Mouse (Mus musculus): ENCODE data around the gene Adgrf1. TPM values are rescaled to one million over a fixed set of nuclear protein-coding genes. Genes with fewer than 3 reads are reported as not detected.
A peak's percentile ranks its signal among the peaks of the same experiment; 100 is the strongest.

Adgrf1 gene
- polyA plus RNA-seq, 1 experiment = not detected

GRCm38 (mm10) chr17:43279671-43280070 is 9.5 kb downstream of the Adgrf1 start:
- Histone ChIP-seq H3K27me3 (ENCODE audit: control insufficient read depth, insufficient read depth, insufficient read length) (no peaks in the 10 kb centered on the region), H3K36me3 (ENCODE audit: control insufficient read depth, insufficient read depth) (no peaks in the 10 kb centered on the region), H3ac (ENCODE audit: control insufficient read depth, insufficient read length) (no peak overlapping the region), H3K4me3 (no peak overlapping the region), H3K4me2 (ENCODE audit: low read depth) (no peak overlapping the region), H3K79me2 (ENCODE audit: control insufficient read depth, insufficient read depth) (no peaks in the 10 kb centered on the region)
- TF ChIP-seq MAX (IDR thresholded peaks at IDR 0.05; ENCODE audit: low read depth) = no peak
- no peak for TF ChIP-seq USF1 (IDR thresholded peaks at IDR 0.05; ENCODE audit: low read depth)
- no peak for TF ChIP-seq POLR2AphosphoS2 (IDR thresholded peaks at IDR 0.05; ENCODE audit: insufficient read length, low read depth)
- no peak for TF ChIP-seq E2F4 (IDR thresholded peaks at IDR 0.05; ENCODE audit: insufficient read depth)
- no peak for TF ChIP-seq TCF3 (IDR thresholded peaks at IDR 0.05; ENCODE audit: insufficient read length, low read depth)
- no peak for TF ChIP-seq TCF12 (IDR thresholded peaks at IDR 0.05; ENCODE audit: insufficient read depth, poor library complexity, severe bottlenecking)
- TF ChIP-seq CEBPB (IDR thresholded peaks at IDR 0.05; ENCODE audit: insufficient read depth, poor library complexity, severe bottlenecking) = no peak
- TF ChIP-seq MYOD1 (IDR thresholded peaks at IDR 0.05; ENCODE audit: control insufficient read depth in 1 of 3, insufficient read length in 2 of 3, low read depth in 2 of 3) = no peak
- no peak for TF ChIP-seq MYOG (IDR thresholded peaks at IDR 0.05; ENCODE audit: control insufficient read depth in 1 of 3, insufficient read depth in 1 of 3, insufficient read length in 2 of 3, low read depth in 2 of 3)
- TF ChIP-seq POLR2A (IDR thresholded peaks at IDR 0.05; ENCODE audit: insufficient read length, low read depth) = no peak
- TF ChIP-seq SRF (IDR thresholded peaks at IDR 0.05; ENCODE audit: control insufficient read depth, insufficient read length, low read depth) = no peak
- TF ChIP-seq REST (IDR thresholded peaks at IDR 0.05; ENCODE audit: insufficient read depth, insufficient read length) = no peak

DNA sequence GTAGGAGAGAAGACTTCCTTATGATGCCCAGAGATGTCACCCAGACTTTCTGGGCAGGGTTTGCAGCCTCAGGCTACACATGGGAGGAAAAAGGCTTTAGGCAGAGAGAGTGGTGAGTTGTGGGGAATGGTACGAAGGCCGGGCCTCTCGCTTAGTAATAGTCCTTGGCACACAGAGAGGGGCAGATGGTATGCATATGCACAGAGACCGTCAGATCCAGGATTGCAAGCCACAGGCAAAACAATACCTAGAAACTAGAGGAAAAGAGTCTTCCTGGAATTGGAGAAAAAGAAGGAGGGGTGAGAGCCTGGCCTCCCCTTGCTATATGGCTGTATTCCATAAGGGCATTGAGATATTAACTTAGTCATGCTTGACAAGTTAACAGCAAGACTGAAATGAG is 12.2 kb downstream of the Adgrf1 start:
- Histone ChIP-seq H3K79me2 (ENCODE audit: control insufficient read depth, insufficient read depth) (no peaks in the 10 kb centered on the region), H3K36me3 (ENCODE audit: control insufficient read depth, insufficient read depth) (no peaks in the 10 kb centered on the region), H3ac (ENCODE audit: control insufficient read depth, insufficient read length) (no peak overlapping the region), H3K27me3 (ENCODE audit: control insufficient read depth, insufficient read depth, insufficient read length) (no peaks in the 10 kb centered on the region), H3K4me3 (no peak overlapping the region), H3K4me2 (ENCODE audit: low read depth) (no peak overlapping the region)
- no peak for TF ChIP-seq USF1 (IDR thresholded peaks at IDR 0.05; ENCODE audit: low read depth)
- TF ChIP-seq E2F4 (IDR thresholded peaks at IDR 0.05; ENCODE audit: insufficient read depth) = no peak
- TF ChIP-seq CEBPB (IDR thresholded peaks at IDR 0.05; ENCODE audit: insufficient read depth, poor library complexity, severe bottlenecking) = no peak
- no peak for TF ChIP-seq SRF (IDR thresholded peaks at IDR 0.05; ENCODE audit: control insufficient read depth, insufficient read length, low read depth)
- no peak for TF ChIP-seq POLR2AphosphoS2 (IDR thresholded peaks at IDR 0.05; ENCODE audit: insufficient read length, low read depth)
- no peak for TF ChIP-seq REST (IDR thresholded peaks at IDR 0.05; ENCODE audit: insufficient read depth, insufficient read length)
- TF ChIP-seq TCF3 (IDR thresholded peaks at IDR 0.05; ENCODE audit: insufficient read length, low read depth) = no peak
- no peak for TF ChIP-seq MAX (IDR thresholded peaks at IDR 0.05; ENCODE audit: low read depth)
- no peak for TF ChIP-seq TCF12 (IDR thresholded peaks at IDR 0.05; ENCODE audit: insufficient read depth, poor library complexity, severe bottlenecking)

GRCm38 (mm10) chr17:43282828-43283227 is 12.7 kb downstream of the Adgrf1 start:
- Histone ChIP-seq H3K4me2 (ENCODE audit: low read depth) (no peak overlapping the region), H3K79me2 (ENCODE audit: control insufficient read depth, insufficient read depth) (no peaks in the 10 kb centered on the region), H3K27me3 (ENCODE audit: control insufficient read depth, insufficient read depth, insufficient read length) (no peaks in the 10 kb centered on the region), H3K36me3 (ENCODE audit: control insufficient read depth, insufficient read depth) (no peaks in the 10 kb centered on the region), H3K4me3 (no peak overlapping the region), H3ac (ENCODE audit: control insufficient read depth, insufficient read length) (no peak overlapping the region)
- TF ChIP-seq POLR2A (IDR thresholded peaks at IDR 0.05; ENCODE audit: insufficient read length, low read depth) (no peak), TCF12 (IDR thresholded peaks at IDR 0.05; ENCODE audit: insufficient read depth, poor library complexity, severe bottlenecking) (no peak), REST (IDR thresholded peaks at IDR 0.05; ENCODE audit: insufficient read depth, insufficient read length) (no peak), MAX (IDR thresholded peaks at IDR 0.05; ENCODE audit: low read depth) (no peak), E2F4 (IDR thresholded peaks at IDR 0.05; ENCODE audit: insufficient read depth) (no peak), MYOG (IDR thresholded peaks at IDR 0.05; ENCODE audit: control insufficient read depth in 1 of 3, insufficient read depth in 1 of 3, insufficient read length in 2 of 3, low read depth in 2 of 3) (no peak), POLR2AphosphoS2 (IDR thresholded peaks at IDR 0.05; ENCODE audit: insufficient read length, low read depth) (no peak), CEBPB (IDR thresholded peaks at IDR 0.05; ENCODE audit: insufficient read depth, poor library complexity, severe bottlenecking) (no peak), MYOD1 (IDR thresholded peaks at IDR 0.05; ENCODE audit: control insufficient read depth in 1 of 3, insufficient read length in 2 of 3, low read depth in 2 of 3) (no peak), TCF3 (IDR thresholded peaks at IDR 0.05; ENCODE audit: insufficient read length, low read depth) (no peak), USF1 (IDR thresholded peaks at IDR 0.05; ENCODE audit: low read depth) (no peak), SRF (IDR thresholded peaks at IDR 0.05; ENCODE audit: control insufficient read depth, insufficient read length, low read depth) (no peak)

- no peaks in the 10 kb centered on the region for H3K27me3 ChIP-seq (ENCODE audit: control insufficient read depth, insufficient read depth, insufficient read length)
- no peak for TF ChIP-seq TCF12 (IDR thresholded peaks at IDR 0.05; ENCODE audit: insufficient read depth, poor library complexity, severe bottlenecking)
- TF ChIP-seq CEBPB (IDR thresholded peaks at IDR 0.05; ENCODE audit: insufficient read depth, poor library complexity, severe bottlenecking) = no peak
- no peak for TF ChIP-seq MYOD1 (IDR thresholded peaks at IDR 0.05; ENCODE audit: control insufficient read depth in 1 of 3, insufficient read length in 2 of 3, low read depth in 2 of 3)
- no peak for TF ChIP-seq E2F4 (IDR thresholded peaks at IDR 0.05; ENCODE audit: insufficient read depth)
- no peak overlapping the region for H3K4me3 ChIP-seq
- H3ac ChIP-seq (ENCODE audit: control insufficient read depth, insufficient read length) = no peak overlapping the region
- no peaks in the 10 kb centered on the region for H3K36me3 ChIP-seq (ENCODE audit: control insufficient read depth, insufficient read depth)
- no peak overlapping the region for H3K4me2 ChIP-seq (ENCODE audit: low read depth)
- no peaks in the 10 kb centered on the region for H3K79me2 ChIP-seq (ENCODE audit: control insufficient read depth, insufficient read depth)
Measured at GRCm38 (mm10) chr17:43299515-43299914, 29.4 kb downstream of the Adgrf1 start.

- Histone ChIP-seq H3K4me2 (ENCODE audit: low read depth) (peak overlapping the region; percentile 15), H3K4me3 (no peak overlapping the region), H3K79me2 (ENCODE audit: control insufficient read depth, insufficient read depth) (no peaks in the 10 kb centered on the region), H3K27me3 (ENCODE audit: control insufficient read depth, insufficient read depth, insufficient read length) (no peaks in the 10 kb centered on the region), H3K36me3 (ENCODE audit: control insufficient read depth, insufficient read depth) (no peaks in the 10 kb centered on the region), H3ac (ENCODE audit: control insufficient read depth, insufficient read length) (no peak overlapping the region)
- TF ChIP-seq MAX (IDR thresholded peaks at IDR 0.05; ENCODE audit: low read depth) (no peak), USF1 (IDR thresholded peaks at IDR 0.05; ENCODE audit: low read depth) (no peak)
Measured at GRCm38 (mm10) chr17:43325986-43326671, 56.0 kb downstream of the Adgrf1 start.

All from myocyte (in vitro differentiated cells).